Mouse (Mus musculus) embryonic facial prominence, embryonic 11.5 days (tissue): ENCODE results near the gene Vmn1r29. TPM values are rescaled to one million over a fixed set of nuclear protein-coding genes. Genes with fewer than 3 reads are reported as not detected.
"Not testable (repeated sequence)": the region's sequence is repeated elsewhere in the genome, so short reads cannot be mapped to it uniquely, and the experiment has no call there.

ENCODE experiments used
- ATAC-seq: fragments of 200-750 bp; cut with Nextera tagmentation; replicated peaks from 2 replicates; pipeline ENCODE4 v1.8.0; 2017; ENCODE audit warnings: low read depth; ENCODE audit not compliant: insufficient number of reproducible peaks, low FRiP score, low TSS enrichment
- DNase-seq: peaks from one replicate; pipeline ENCODE4 v3.0.0-alpha.2; 2015; ENCODE audit warnings: low spot score
- H3K27ac ChIP-seq: fragments of 300-500 bp; sonication (generic); replicated peaks from 2 replicates; pipeline ENCODE4 v1.5.1; 2014; ENCODE audit warnings: mild to moderate bottlenecking, low read depth, low read length, control low read depth
- H3K27me3 ChIP-seq: fragments of 300-500 bp; sonication (generic); 2 replicates; pipeline ENCODE4 v1.6.1; 2014; ENCODE audit warnings: mild to moderate bottlenecking, low read length, moderate library complexity, mixed read lengths; ENCODE audit not compliant: control insufficient read depth, insufficient read depth
- H3K36me3 ChIP-seq: fragments of 300-500 bp; sonication (generic); replicated peaks from 2 replicates; pipeline ENCODE4 v1.6.1; 2014; ENCODE audit warnings: low read depth, mild to moderate bottlenecking, low read length, moderate library complexity, mixed read lengths; ENCODE audit not compliant: control insufficient read depth, insufficient read depth
- H3K4me1 ChIP-seq: fragments of 300-500 bp; sonication (generic); 2 replicates; pipeline ENCODE4 v1.6.1; 2014; ENCODE audit warnings: low read length, mixed read lengths; ENCODE audit not compliant: control insufficient read depth, insufficient read depth
- H3K4me2 ChIP-seq: fragments of 300-500 bp; sonication (generic); 2 replicates; pipeline ENCODE4 v1.6.1; 2014; ENCODE audit warnings: low read depth, mild to moderate bottlenecking, control low read depth, low read length, moderate library complexity
- H3K4me3 ChIP-seq: fragments of 300-500 bp; sonication (generic); 2 replicates; pipeline ENCODE4 v1.5.1; 2014; ENCODE audit warnings: low read depth, low read length, control low read depth
- H3K9ac ChIP-seq: fragments of 300-500 bp; sonication (generic); replicated peaks from 2 replicates; pipeline ENCODE4 v1.6.1; 2014; ENCODE audit warnings: mild to moderate bottlenecking, control low read depth, low read length
- H3K9me3 ChIP-seq: fragments of 300-500 bp; sonication (generic); replicated peaks from 2 replicates; pipeline ENCODE4 v1.6.1; 2016; ENCODE audit warnings: mild to moderate bottlenecking, low read length, inconsistent platforms, mixed read lengths; ENCODE audit not compliant: control insufficient read depth
- WGBS: fragments of 180-500 bp; shearing (Covaris S2); extraction: QIAGEN DNeasy Blood & Tissue Kit; methylation state at CpG from one replicate; pipeline ENCODE4 v1.1.7; 2014; 5-methylcytosine and 5-hydroxymethylcytosine counted together
- polyA plus RNA-seq: library from polyadenylated mRNA; unstranded; fragments of >200 nt; fragmentation: Nextera tagmentation; extraction: Ambion mirVana; gene quantifications from 2 replicates; pipeline ENCODE4 v1.2.1, GENCODE M21; 2014

Gene Vmn1r29
- polyA plus RNA-seq: not detected in 2 replicates

DNA sequence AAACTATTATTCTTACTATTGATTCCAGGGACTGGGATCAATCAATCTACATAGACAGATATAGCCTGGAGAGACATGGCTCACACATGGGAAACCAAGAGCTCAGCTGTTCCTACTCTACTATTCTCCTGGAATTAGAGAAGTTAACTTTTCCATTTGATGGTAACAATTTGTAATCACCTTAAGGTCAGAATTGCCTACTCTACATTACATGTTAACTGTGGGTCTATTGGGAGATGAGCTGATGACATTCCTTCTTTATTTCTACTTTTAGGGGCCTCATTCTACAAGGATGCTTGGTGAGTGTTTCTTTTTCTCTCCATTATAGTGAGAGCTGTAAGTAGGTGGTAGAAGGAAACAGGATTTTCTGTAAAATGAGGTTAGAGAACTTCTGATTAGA, at the start of gene Vmn1r29:
Gene Vmn1r29, plus strand, starts transcription at position 301 of the 400 bp plus-strand sequence.
- Histone ChIP-seq H3K4me3 (no peak within 1 kb of the TSS), H3K9ac (no peak within 1 kb of the TSS), H3K9me3 (no peaks in the 10 kb centered on the region), H3K27me3 (no peaks in the 10 kb centered on the region), H3K27ac (no peak within 1 kb of the TSS), H3K4me1 (no peaks in the 10 kb centered on the region), H3K36me3 (no peaks in the 10 kb centered on the region), H3K4me2 (no peak within 1 kb of the TSS)
- no peak for ATAC-seq
- no peak for DNase-seq

DNA sequence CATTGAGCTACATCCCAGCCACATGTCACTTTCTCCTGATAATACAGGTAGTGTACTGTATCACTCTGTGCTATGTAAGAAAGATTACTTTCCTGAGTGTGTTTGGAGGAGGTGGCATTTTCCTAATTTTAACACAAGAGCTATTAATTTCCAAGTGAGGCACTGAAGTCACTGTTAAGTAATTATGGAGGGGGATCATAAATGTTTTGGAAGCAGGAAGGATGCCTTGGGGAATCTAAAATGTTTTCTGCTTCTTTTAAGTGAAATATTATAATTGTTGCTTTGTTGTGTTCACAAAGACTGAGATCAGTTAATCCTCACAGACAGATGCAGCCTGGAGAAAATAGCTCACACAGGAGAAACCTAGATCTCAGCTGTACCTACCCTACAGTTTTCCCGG, 39.6 kb upstream of the Vmn1r29 start, which contains the start of gene Vmn1r28:
Gene Vmn1r28, plus strand, starts transcription at position 301 of the 400 bp plus-strand sequence.
- H3K9ac ChIP-seq: no peak within 1 kb of the TSS
- H3K4me2 ChIP-seq: no peak within 1 kb of the TSS
- ATAC-seq (no peak), DNase-seq (no peak)
- H3K9me3 ChIP-seq: no peaks in the 10 kb centered on the region
- H3K4me3 ChIP-seq: no peak within 1 kb of the TSS
- no peaks in the 10 kb centered on the region for H3K4me1 ChIP-seq
- H3K27ac ChIP-seq: no peak within 1 kb of the TSS
- no peaks in the 10 kb centered on the region for H3K36me3 ChIP-seq
- 86% methylated on average over 1 of the region's 1 CpGs for WGBS
- H3K27me3 ChIP-seq: no peaks in the 10 kb centered on the region

DNA sequence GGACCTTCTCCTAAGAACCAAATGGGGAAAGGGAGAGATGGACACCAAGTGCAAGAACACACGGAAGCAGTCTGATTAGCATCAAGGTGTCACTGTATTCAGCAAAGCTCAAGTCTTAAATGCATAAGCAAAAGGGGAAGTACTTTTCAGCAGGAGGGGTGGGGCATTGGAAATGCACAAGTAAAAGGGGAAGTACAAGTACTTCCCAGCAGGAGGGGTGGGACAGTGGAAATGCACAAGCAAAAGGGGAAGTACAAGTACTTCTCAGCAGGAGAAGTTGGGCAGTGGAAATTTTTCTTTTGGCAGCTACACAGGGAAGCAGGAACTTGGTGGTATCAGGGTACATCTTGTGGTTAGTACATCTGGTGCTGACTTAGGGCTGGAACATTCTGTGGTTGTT, 21.7 kb upstream of the Vmn1r29 start:
- H3K36me3 ChIP-seq, H3K27me3 ChIP-seq, H3K9ac ChIP-seq, H3K9me3 ChIP-seq, DNase-seq, ATAC-seq, H3K4me2 ChIP-seq, H3K4me1 ChIP-seq, H3K27ac ChIP-seq, H3K4me3 ChIP-seq: not testable (repeated sequence)
- 100% methylated on average over 1 of the region's 1 CpGs for WGBS

DNA sequence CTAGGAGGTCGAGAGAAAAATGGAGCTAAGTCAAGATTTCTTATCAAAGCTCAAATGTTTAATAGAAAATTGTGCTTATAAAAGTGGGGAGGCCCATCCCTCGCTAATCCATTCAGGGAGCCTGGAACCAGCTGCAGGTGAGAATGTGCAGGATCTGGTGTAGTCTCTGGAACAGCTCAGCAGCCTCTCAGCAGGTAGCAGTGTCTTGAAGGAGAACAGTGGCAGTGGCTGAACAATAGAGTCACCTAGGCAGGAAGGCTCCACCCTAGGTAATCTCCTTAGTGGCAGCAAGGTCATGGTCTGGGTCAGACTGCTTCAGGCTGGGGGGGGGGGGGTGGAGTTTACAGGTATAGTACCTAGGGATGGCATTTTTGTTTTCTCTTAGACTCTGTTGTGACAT, 9.1 kb upstream of the Vmn1r29 start:
- Histone ChIP-seq H3K36me3 (no peaks in the 10 kb centered on the region), H3K27ac (no peak overlapping the region), H3K9ac (no peak overlapping the region), H3K4me1 (no peaks in the 10 kb centered on the region), H3K4me3 (no peak overlapping the region), H3K27me3 (no peaks in the 10 kb centered on the region), H3K9me3 (no peaks in the 10 kb centered on the region), H3K4me2 (no peak overlapping the region)
- ATAC-seq (no peak), DNase-seq (no peak)
- 72% methylated on average over 2 of the region's 2 CpGs for WGBS

DNA sequence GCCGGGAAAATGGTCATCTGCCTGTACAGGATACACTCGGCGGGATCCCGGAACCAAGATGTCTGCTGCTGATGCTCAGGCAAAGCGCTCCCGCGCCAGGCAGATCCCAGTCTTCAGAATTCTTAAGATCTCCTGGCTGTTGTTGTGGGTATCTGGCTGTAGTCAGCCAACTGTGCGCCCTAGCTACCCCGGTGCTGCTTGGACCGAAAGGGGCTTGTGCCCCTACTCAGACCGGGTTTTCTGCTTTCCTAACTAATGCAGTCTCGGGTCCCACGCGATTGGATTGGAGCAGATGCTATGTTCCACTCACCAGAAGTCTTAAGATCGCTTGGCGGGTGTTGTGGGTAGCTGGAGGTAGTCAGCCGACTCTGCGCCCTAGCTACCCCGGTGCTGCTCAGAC, 2.8 kb upstream of the Vmn1r29 start:
- not testable (repeated sequence) for H3K36me3 ChIP-seq, H3K9me3 ChIP-seq, DNase-seq, H3K4me2 ChIP-seq, H3K27ac ChIP-seq, ATAC-seq, H3K4me3 ChIP-seq, H3K4me1 ChIP-seq, H3K9ac ChIP-seq, H3K27me3 ChIP-seq
- 83% methylated on average over 19 of the region's 19 CpGs for WGBS

DNA sequence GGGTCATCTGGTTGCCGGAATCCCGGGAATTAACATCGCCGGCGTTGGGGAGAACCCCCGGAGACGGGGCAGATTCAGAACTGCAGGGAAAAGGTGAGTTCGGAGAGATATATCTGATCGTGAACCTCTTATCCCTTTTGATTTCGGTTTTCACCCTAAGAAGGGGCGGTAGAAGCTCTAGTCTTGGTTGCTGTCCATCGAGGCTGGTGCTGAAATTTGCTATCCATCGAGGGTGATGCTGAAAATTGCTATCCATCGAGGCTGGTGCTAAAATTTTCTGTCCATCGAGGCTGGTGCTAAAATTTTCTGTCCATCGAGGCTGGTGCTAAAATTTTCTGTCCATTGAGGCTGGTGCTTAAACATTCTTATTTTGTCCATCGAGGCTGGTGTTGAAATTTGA, 29.3 kb downstream of the Vmn1r29 start:
- not testable (repeated sequence) for H3K9ac ChIP-seq, H3K4me3 ChIP-seq, ATAC-seq, H3K27ac ChIP-seq, H3K4me2 ChIP-seq, H3K36me3 ChIP-seq, H3K27me3 ChIP-seq, H3K9me3 ChIP-seq, H3K4me1 ChIP-seq, DNase-seq
- 87% methylated on average over 17 of the region's 17 CpGs for WGBS

Other genes starting within 250 kb of the Vmn1r29 start
- gene Vmn1r27, start 82.7 kb upstream of the Vmn1r29 start, polyA plus RNA-seq: not detected in 2 replicates
- gene Vmn1r28, start 39.5 kb upstream of the Vmn1r29 start, polyA plus RNA-seq: not detected in 2 replicates
- not detected in 2 replicates for gene Vmn1r30, start 141.8 kb downstream of the Vmn1r29 start, polyA plus RNA-seq
- gene Vmn1r31, start 173.8 kb downstream of the Vmn1r29 start, polyA plus RNA-seq: not detected in 2 replicates